Mouse (Mus musculus): Measurements from ENCODE around the gene Itgad.

Gene Itgad

GRCm38 (mm10) chr7:128180126-128180525 lies 25.9 kb downstream of the Itgad start:
- WGBS = 79% methylated on average over 7 of the region's 7 CpGs

DNA sequence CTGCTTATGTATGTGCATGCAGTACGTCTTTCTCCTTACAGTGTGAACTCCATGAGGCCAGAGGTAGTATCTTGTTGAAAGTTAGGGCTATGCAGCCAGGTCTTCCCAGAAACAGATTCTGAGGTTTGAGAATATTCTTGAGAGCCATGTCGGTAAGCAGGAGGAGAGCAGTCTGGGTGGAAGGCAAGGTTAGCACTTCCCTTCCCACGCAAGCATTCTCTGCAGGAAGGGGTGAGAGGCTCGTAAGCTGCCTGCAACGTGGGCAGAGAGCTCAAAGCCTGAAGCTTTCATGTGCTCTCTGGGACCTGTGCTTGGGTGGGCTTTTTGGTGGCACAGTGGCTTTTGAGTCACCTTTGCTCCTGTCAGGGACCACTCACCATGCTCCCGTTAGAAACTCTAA lies 26.4 kb downstream of the Itgad start:
- 54% methylated on average over 6 of the region's 6 CpGs for WGBS

GRCm38 (mm10) chr7:128181691-128182090 lies 27.5 kb downstream of the Itgad start:
- WGBS = 94% methylated on average over 10 of the region's 10 CpGs

- WGBS = 90% methylated on average over 9 of the region's 9 CpGs
Observed at GRCm38 (mm10) chr7:128201607-128202006, 47.4 kb downstream of the Itgad start.

DNA sequence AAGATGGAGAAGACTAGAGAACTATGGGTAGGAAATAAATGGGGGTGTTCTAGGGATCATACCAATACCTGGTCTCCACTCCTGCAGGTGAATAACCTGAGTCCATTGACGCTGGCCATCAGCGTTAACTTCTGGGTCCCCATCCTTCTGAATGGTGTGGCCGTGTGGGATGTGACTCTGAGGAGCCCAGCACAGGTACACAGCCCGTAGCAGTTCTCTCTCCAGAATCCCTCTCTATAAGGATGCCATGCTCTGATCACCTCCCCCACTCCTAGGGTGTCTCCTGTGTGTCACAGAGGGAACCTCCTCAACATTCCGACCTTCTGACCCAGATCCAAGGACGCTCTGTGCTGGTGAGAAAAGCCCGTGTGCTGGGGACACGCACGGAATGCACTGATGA lies 48.9 kb downstream of the Itgad start:
- WGBS = 88% methylated on average over 9 of the region's 9 CpGs

- WGBS = 86% methylated on average over 8 of the region's 8 CpGs
Observed at GRCm38 (mm10) chr7:128204179-128204578, 50.0 kb downstream of the Itgad start.

DNA sequence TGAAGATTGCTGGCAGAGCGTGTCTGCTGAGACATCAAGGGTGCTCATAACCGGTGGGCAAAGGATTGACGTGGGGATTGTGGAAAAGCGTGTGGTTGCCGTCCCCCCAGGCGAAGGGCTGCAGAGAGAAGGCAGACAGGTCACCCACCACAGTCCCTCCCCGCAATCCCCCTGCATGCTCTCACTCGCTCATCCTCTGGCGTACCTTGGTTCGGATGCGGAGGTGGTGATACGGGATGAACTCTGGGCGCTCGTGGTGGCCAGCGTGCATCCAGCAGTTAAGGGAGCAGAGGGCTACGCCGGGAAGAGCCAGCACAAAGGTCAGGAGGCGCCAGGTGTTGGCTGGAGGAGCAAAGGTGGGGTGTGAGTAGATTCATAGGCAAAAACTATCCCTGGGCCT lies 51.5 kb downstream of the Itgad start:
- 89% methylated on average over 18 of the region's 18 CpGs for WGBS

- 78% methylated on average over 6 of the region's 6 CpGs for WGBS
Observed at GRCm38 (mm10) chr7:128206152-128206551, 52.0 kb downstream of the Itgad start, which contains the start of gene Cox6a2. Gene Cox6a2 (minus strand): TSS chr7:128206387.

DNA sequence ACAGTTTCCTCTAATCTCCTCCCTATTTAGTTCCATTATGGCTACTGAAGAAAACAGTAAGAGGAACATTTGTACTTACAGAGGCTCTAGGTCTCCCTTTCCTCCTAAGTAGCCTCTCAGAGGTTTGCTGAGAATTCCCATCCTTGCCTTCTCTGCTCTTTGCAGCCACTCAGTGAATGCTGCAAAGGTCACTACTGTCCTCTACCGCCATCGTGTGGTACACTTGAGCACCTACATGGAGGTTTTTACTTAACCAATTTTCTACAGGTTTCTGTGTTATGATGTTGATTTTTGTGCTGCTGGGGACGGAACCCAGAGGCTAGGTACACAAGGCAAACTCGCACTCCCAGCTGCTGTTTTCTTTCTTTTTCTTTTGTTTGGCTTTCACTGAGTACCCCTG lies 54.0 kb downstream of the Itgad start:
- WGBS = 2% methylated on average over 4 of the region's 4 CpGs

- 80% methylated on average over 3 of the region's 3 CpGs for WGBS
Observed at GRCm38 (mm10) chr7:128209826-128210225, 55.6 kb downstream of the Itgad start.

- WGBS = 80% methylated on average over 4 of the region's 4 CpGs
Observed at GRCm38 (mm10) chr7:128219952-128220351, 65.8 kb downstream of the Itgad start.

DNA sequence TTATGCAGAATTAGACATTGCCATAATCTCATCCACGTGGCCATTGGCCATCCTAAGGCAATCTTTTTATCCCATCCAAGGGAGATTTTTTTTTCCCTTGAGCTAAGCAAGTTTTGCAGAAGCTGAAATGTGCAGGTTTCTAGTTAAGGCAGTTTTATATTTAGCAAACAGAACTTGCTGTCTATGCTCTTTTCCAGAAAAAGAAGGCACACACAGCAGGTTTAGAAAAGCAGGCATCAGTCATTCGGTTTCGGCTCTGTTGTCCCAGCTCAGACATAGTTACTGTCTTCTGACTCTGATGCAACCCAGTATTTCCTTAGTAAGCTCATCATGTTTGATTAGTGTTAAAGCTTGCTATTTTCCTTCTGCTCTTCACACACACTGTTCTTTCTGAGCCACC lies 66.8 kb downstream of the Itgad start:
- 36% methylated on average over 3 of the region's 3 CpGs for WGBS

DNA sequence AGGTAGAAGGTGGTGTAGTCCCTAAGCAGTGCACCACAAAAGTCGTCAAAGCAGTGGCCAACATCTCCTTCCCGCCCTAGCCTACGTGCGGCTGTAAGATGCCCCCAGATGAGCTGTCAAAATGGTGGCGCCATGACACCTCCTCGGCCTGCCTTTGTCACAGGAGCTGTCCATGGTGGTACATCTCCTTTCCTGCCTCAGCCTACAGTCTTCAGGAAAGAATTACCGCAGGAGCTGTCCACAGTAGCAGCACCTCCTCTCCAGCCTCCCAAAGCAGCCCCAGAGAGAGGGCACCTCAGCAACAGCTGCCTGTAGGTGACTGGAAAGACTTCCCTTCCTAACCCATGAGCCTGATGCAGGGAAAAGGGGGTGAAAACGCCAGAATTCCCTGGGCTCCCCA lies 77.6 kb downstream of the Itgad start:
- 67% methylated on average over 8 of the region's 8 CpGs for WGBS

- 80% methylated on average over 2 of the region's 2 CpGs for WGBS
Observed at GRCm38 (mm10) chr7:128234796-128235195, 80.6 kb downstream of the Itgad start.

DNA sequence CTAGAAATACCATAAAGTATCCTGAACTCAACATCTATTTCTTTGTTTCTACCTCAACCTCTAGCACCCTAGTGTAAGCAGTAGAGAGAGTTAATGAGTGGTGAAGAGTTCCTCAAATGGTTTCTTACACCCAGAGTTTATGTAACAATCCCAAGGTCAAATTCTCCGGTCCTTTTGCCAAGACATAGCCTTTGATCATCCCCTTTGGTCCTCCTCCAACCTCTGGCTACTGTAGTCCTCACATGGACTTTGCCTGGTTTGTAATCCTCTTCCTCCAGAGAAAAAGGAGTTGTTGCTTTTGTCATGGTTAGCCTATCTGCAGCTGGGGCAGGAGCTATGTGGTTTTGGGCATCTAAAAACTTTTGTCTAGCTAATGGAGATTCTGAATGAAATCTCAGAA lies 81.3 kb downstream of the Itgad start:
- WGBS = 81% methylated on average over 1 of the region's 1 CpGs

DNA sequence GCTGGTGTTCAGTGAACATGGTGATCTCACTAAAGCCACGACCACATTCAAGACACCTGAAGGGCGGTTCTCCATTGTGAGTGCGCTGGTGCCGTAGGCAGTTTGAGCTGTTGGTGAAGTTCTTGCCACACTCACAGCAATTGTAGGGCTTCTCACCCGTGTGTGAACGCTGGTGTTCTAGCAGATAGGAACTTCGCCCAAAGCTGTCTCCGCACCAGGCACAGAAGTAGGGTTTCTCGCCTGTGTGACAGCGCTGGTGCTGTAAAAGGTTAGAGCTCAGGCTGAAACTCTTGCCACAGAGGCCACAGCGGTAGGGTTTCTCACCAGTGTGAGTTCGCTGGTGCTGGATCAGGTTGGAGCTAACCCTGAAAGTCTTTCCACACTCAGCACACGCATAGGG lies 82.2 kb downstream of the Itgad start:
- WGBS = 94% methylated on average over 13 of the region's 13 CpGs

DNA sequence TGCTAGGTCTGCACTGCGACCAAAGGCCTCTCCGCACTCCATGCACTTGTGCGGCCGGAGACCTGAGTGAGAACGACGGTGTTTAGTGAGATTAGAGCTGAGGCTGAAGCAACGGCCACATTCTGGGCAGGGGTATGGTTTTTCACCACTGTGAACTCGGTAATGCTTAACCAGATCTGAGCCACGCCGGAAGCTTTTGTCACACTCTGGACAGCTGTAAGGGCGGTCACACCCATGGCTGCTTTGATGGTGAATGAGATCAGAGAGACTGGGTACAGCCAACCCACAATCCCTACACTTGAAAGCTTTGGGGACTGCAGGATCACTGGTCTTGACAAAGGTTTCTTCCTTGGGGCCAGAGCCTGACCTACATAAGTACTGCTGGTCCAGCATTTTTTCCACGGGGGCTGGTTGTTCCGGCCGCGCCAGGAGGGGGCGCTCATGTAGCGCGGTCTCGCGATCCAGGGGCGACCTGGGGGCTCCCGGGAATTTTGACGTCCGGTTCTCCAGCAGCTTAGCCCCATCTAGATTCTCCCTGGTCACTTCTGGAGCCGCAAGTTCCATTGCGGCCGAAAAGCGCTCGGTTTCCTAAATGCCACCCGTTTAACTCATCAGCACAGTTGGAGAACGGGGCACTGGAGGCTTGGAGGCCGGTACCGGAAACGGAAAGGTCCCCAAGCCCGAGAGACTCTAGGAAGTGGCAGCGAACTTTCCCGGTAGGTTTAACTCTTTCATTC lies 82.8 kb downstream of the Itgad start, which contains the start of gene Armc5:
Gene Armc5, plus strand, starts transcription at position 487 of the 737 bp plus-strand sequence.
- 23% methylated on average over 37 of the region's 37 CpGs for WGBS

- WGBS = under 1% methylated on average over 25 of the region's 25 CpGs
Observed at GRCm38 (mm10) chr7:128237593-128237926, 83.4 kb downstream of the Itgad start.

DNA sequence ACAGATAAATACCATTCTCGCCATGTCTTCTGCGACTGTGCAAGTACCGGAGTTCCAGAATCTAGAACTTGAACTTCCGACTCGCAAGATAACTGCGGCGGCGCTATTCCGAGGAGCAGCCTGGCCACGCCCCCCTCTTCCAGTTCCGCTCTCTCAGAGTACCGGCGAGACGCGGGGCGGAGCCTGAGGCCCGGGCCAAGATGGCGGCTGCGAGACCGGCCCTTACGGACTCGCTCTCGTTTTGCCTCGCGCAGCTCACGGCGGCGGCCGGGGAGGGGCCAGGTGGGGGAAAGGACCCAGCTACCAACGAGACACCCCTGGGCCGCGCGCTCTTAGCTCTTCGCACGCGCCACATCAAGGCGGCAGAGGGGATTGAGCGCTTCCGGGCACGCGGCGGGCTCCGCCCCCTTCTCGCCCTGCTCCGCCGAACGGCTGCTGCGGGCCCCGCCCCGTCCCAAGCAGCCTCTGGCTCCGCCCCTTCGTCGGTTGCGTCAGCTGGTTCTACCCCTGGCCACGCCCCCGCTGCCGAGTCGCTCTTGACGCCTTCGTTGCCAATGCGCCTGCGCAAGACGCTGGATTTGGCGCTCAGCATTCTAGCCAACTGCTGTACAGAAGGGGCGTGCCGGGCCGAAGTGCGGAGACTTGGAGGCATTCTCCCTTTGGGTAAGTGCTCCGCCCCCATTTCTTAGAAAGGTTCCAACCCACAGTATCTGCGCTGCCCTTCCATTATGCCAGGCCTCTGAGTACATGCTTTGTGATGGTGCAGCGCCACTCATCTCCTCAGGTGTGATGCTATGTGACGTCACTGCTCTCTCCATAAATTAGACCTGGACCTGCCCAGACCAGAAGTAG lies 84.0 kb downstream of the Itgad start, which contains the start of gene 9130023H24Rik:
Gene 9130023H24Rik, minus strand, starts transcription at position 105 of the 852 bp plus-strand sequence.
- WGBS = under 1% methylated on average over 72 of the region's 72 CpGs

- 15% methylated on average over 4 of the region's 4 CpGs for WGBS
Observed at GRCm38 (mm10) chr7:128238991-128239390, 84.8 kb downstream of the Itgad start.

GRCm38 (mm10) chr7:128240131-128240784 lies 86.1 kb downstream of the Itgad start:
- 84% methylated on average over 27 of the region's 27 CpGs for WGBS

- WGBS = 97% methylated on average over 16 of the region's 16 CpGs
Observed at GRCm38 (mm10) chr7:128242331-128242730, 88.2 kb downstream of the Itgad start.
